ENCODE assay signal across 8 mouse cellular contexts in the genomic region with DNA sequence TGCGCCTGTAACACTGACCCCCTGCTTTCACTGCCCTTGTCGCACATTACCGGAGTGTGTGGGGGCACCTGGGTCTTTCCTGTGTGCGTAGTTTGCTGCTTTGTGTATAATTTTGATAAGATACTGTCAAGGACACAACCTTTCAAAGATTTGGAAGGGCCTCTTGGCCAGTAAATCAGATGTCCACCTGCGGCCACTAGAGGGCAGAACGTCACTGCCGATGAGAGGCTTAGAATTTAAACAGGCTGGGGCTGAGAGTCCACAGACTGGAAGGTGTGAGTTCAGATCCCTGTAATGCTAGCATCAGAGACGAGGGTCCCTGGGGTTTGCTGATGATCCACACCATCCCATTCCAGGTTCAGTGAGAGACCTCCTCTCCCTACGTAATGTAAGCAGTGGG. TPM values are rescaled to one million over a fixed set of nuclear protein-coding genes. Genes with fewer than 3 reads are reported as not detected.
A peak's percentile ranks its signal among the peaks of the same experiment; 100 is the strongest.
DNase-seq lines count a peak whose midpoint lies in the region; ATAC-seq and TF ChIP-seq lines count a peak whose summit lies in the region.

No protein-coding gene starts in this region.

- H3K4me3 ChIP-seq in kidney, postnatal 0 days (replicated peaks; ENCODE audit: low read depth, low read length), result no peak overlapping the region

- no peak for ATAC-seq in kidney, postnatal 0 days (replicated peaks; ENCODE audit: low FRiP score, low read depth)

- peak; percentile 55 to 62 for DNase-seq in urinary bladder, adult 18-20 months (ENCODE audit: low spot score in 2 of 2)
- no peak for DNase-seq in urinary bladder, postnatal 10 days (ENCODE audit: low spot score)
- peak; percentile 62 for DNase-seq in c-Kit-positive CD71-negative TER-119-negative erythroid progenitor cells, embryonic 14.5 days (ENCODE audit: low read depth)
- DNase-seq in forelimb bud, embryonic 11.5 days (ENCODE audit: low read depth, low spot score), result peak; percentile 71
- DNase-seq in kidney, postnatal 0 days (ENCODE audit: low spot score), result peak; percentile 86
- peak; percentile 88 for DNase-seq in lung, postnatal 36 days
- DNase-seq in retina, postnatal 7 days (ENCODE audit: low read depth, low spot score), result peak; percentile 51
- peak; percentile 59 to 73 for DNase-seq in urinary bladder, postnatal 36 days (ENCODE audit: low spot score in 2 of 2)

- H3K4me2 ChIP-seq in kidney, postnatal 0 days (ENCODE audit: low read length), result no peak overlapping the region

- H3K4me1 ChIP-seq in kidney, postnatal 0 days (replicated peaks; ENCODE audit: insufficient read depth, low read length), result 0 out of 2 replicates have a peak, but pooled peaks cover 3% of the 10 kb centered on the region

- H3K27me3 ChIP-seq in kidney, postnatal 0 days (ENCODE audit: insufficient read depth, low read length), result no peaks in the 10 kb centered on the region

- H3K9me3 ChIP-seq in kidney, postnatal 0 days (replicated peaks; ENCODE audit: low read length), result no peaks in the 10 kb centered on the region

- WGBS in kidney, postnatal 0 days, result 40% methylated on average over 9 of the region's 9 CpGs

- H3K36me3 ChIP-seq in kidney, postnatal 0 days (ENCODE audit: insufficient read depth, low read length), result peaks cover 33% of the 10 kb centered on the region; the same call in 1 of the 2 replicates

- no peak overlapping the region for H3K9ac ChIP-seq in kidney, postnatal 0 days (ENCODE audit: low read depth, low read length)

- peak; percentile 89 for TF ChIP-seq CTCF in kidney, postnatal 0 days (IDR thresholded peaks at IDR 0.05; ENCODE audit: low read depth)

- H3K27ac ChIP-seq in kidney, postnatal 0 days, result no peak overlapping the region

RNA-seq across cellular contexts. Expression of gene Rcn3, which starts 13.5 kb away (rescaled TPM):
- 215 and 228 TPM in 2 replicates for polyA plus RNA-seq in kidney, postnatal 0 days (2015; fragmentation: Nextera tagmentation; extraction: Ambion mirVana)

RNA-seq across cellular contexts. Expression of gene Prrg2, which starts 16.0 kb away (rescaled TPM):
- 44.3 and 45.1 TPM in 2 replicates for polyA plus RNA-seq in kidney, postnatal 0 days (2015; fragmentation: Nextera tagmentation; extraction: Ambion mirVana)

RNA-seq across cellular contexts. Expression of gene Nosip, which starts 16.3 kb away (rescaled TPM):
- 65.0 and 65.3 TPM in 2 replicates for polyA plus RNA-seq in kidney, postnatal 0 days (2015; fragmentation: Nextera tagmentation; extraction: Ambion mirVana)

RNA-seq across cellular contexts. Expression of gene Fcgrt, which starts 25.1 kb away (rescaled TPM):
- polyA plus RNA-seq in kidney, postnatal 0 days (2015; fragmentation: Nextera tagmentation; extraction: Ambion mirVana), result 134 and 145 TPM in 2 replicates

RNA-seq across cellular contexts. Expression of gene Prr12, which starts 25.8 kb away (rescaled TPM):
- 5.8 and 6.1 TPM in 2 replicates for polyA plus RNA-seq in kidney, postnatal 0 days (2015; fragmentation: Nextera tagmentation; extraction: Ambion mirVana)
